Mouse (Mus musculus) brain, embryonic 18.5 days (tissue): ENCODE data around the gene Hcfc1.

Experiments used
- DNase-seq: peaks from one replicate; pipeline ENCODE4 v3.0.0-alpha.2; 2012; ENCODE audit warnings: low read depth, low spot score

Hcfc1 gene

DNA sequence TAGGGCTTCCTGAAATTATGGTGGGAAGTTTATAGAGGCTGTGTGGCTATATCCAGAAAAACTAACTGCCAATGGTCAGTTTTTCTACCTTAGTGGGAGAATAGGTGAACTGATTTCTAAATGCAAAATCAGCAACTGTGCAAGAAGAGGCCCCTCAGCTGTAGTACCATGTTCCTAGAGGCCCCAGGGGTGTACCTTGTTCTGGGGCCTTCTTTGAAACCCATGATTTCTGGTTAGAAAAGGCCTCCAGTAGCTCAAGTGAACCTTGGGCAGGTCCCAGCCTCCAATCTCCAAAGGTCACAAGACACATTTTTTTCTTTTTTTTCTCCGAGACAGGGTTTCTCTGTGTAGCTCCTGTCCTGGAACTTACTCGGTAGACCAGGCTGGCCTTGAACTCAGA, 23.9 kb downstream of the Hcfc1 start:
- no peak for DNase-seq

DNA sequence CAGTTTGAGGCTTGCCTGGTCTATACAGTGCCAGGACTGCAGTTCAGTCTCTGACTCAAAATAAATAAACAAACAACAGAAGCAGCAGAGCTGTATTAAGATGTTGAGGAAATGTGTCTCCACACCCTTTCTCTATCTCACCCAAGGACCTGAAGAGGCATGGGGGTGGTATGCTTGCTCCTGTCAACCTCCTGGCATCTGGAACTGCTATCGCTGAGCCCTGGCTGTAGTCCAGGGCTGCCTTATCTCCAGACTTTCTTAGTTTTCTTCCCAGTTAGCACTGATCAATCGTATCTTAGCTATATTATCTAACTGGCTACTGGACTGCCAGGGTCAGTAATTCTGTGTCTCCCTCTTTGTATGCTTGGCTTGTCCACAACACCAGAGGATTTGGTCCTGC, 24.3 kb downstream of the Hcfc1 start:
- no peak for DNase-seq

DNA sequence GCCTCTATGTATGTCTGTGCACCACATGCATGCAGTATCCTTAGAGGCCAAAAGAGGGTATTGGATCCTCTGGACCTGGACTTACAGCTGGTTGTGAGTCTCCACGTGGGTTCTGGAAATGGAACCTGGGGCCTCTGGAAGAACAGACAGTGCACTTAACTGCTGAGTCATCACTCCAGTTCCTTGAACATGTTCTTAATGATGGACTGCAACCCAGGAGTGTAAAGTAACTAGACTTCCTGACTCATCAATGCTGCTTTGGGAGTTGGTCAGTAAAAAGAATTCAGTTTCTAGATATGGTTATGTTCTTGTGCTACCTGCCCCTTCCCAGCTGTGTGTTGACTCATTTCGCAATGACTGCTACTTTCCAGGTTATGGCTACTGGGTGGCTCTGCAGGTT, 34.3 kb downstream of the Hcfc1 start:
- DNase-seq, result no peak

DNA sequence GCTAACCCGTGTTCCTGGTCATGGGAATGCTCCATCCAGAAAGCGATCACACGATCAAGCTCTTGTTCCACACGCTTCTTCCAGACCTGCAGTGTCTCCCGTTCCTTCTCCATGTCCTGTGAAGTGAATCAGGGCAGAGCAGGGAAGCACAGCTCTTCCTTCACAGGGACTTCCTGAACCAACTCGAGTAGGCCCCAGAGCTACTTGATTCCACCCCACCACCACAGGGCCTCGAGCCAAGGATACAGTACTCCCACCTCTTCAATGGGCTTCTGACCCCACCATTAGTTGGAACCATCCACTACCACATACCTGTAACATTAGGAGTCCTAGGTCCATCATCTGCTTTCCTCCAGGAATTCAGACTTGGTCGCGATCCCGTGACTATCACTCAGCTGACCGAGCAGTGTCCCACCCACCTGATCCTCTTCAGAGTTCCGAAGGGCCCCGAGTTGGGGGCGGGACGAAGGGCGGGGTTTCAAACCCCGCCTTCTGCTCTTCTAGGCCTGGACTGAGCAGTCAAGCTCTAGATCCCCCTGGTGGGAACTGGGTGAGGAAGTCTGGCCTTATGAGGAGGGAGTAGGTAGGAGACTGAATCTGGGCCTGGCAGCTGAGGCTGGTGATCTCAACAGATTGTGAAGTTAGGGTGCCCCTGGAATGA, 35.6 kb downstream of the Hcfc1 start, which contains the start of gene Renbp:
TSS of gene Renbp (minus strand) at position 449 of the 661 bp plus-strand sequence.
- DNase-seq, result no peak

DNA sequence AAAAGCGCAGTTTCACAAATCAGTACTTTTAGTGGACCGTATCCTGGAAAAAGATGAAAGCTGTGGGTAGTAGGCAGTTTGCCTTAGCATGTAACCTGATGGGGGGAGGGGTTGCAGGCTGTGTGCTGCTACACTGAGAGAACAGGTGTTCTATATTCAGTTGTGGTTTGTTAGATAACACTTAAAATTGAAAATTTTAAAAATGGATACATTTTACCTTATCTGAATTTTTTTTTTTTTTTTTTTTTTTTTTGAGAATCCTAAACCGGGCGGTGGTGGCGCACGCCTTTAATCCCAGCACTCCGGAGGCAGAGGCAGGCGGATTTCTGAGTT, 43.6 kb downstream of the Hcfc1 start:
- no peak for DNase-seq

DNA sequence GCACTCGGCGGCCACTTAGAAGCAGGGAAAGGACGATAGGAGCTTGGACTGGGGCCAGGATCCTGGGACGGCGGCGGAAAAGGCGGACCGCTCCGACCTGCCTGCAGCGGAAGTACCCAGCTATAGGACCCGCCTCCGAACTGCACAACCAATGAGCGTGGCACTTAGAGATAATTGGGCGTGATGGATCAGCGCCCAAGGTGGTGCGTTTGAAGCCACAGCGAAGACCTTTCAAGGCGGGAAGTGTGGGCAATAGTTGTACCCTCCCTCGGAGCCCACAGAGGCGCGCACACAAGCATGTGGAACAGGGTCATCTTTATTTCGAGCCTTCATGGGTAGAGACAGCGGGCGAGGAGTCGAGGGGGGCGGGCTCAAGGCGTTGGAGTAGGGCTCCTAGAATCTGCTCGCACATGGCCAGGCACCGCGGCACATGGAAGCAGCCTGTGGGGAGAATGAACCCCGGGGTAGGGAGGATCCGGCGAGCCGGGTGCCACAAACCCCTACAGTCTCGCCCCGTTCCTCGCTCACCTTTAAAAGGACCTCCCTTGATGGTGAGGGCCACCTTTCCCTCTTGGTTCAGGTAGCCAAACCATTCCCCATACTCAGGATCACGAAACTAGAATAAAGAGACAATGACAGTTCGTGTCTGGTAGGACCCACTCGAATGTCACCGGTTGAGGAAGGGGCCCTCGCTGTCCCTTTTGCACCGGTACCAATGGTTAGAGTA, 44.2 kb downstream of the Hcfc1 start, which contains the start of the genes Arhgap4 and Naa10:
TSS of gene Arhgap4 (minus strand) at position 48 of the 727 bp plus-strand sequence.
TSS of gene Naa10 (minus strand) at position 122 of the 727 bp plus-strand sequence.
- peak; percentile 82 for DNase-seq

DNA sequence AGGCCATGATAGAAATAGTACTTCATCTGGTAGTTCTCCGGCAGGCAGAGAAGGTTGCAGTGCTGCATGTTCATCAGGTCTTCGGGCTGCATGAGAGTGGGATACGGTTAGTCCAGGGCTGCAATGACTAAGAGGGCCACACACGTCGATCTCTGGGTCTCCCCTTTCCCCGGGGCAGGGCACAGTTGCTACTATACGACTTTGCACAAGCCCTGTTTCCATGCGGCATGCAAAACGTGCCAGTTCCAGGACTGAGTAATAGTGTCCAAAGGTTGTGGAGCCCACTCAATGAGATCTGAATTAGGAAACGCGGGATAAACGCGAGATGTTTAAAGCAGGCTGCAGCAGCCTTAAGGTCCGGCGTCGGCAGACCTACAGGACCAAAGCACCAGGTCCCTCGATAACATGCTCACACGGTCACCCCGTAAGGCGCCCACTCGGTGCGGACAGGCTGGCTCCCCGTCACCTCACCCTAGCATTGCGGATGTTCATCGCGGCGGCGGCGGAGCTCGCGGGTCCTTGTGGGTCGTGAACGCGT, 44.8 kb downstream of the Hcfc1 start:
- no peak for DNase-seq

DNA sequence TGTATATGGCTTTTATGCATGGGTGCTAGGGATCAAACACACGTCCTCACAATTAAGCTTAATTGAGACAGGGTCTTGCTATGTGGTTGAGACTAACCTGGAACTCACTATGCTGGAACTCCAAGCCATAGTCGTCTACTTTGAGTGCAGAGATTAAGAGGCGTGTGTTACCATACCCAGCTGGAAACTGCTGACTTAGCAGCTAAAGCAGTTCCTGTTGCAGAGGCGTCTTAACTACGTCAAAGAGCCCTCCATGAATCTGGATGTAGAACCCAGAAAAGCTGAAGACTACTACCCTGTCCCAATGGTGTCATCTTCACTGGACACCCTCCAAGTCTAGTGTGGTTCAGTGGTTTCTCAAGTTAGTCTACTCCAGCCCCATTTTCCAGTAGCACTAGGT, 47.5 kb downstream of the Hcfc1 start:
- no peak for DNase-seq

DNA sequence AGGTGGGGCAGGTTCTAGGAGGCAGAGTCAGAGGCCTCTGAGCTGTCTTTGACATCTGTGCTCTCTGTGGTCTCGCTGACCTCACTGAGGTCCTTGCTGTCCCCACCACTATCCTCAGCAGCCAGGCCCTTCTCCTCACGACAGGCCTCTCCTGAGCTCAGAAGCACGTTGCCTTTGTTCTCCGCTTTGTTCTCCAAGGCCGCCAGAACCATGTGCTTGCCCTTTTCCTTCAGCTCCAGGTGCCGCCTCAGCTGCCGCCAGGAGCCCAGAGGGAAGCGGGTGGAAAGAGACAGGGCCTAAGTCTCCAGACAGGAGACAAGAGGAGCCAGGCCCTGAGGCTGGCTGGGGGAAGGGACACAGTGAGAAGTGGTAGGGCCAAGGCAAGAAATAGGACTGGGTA, 49.2 kb downstream of the Hcfc1 start:
- no peak for DNase-seq

DNA sequence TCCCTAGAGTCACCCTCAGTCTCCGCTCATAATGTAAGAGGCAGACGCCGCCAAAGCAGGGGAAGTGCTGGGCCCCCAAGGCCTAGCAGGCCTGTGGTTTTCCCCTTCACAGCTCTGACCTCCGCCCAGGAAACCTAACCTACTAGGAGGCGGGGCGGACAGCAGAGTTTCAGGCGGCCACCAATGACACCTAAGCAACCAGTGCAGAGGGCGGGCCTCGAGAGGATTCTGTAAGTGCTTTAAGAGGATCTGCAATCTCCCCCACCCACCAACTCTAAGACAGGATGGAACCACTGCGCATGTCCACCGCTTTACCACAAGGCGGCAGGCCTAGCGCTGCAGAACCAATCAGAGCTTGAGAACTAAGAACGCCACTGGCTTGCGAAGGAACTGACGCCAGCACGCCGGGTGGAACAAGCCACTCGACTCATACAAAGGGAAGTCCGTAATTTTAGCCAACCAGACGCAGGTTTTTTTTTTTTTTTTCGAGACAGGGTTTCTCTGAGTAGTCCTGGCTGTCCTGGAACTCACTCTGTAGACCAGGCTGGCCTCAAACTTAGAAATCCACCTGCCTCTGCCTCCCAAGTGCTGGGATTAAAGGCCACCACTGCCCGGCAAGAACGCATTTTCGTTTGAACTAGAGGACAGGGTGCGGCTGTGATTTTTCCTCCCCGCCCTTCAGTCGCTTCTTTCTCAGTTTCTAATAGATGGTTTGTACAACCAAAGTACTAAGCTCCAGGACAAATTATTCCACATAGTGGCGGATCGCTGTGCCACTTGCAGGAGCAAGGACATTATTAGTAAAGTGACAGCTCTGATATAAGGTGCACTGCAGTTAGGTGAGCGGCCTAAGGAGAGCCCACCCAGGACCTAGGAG, 51.1 kb downstream of the Hcfc1 start:
- DNase-seq, result peak; percentile 88

DNA sequence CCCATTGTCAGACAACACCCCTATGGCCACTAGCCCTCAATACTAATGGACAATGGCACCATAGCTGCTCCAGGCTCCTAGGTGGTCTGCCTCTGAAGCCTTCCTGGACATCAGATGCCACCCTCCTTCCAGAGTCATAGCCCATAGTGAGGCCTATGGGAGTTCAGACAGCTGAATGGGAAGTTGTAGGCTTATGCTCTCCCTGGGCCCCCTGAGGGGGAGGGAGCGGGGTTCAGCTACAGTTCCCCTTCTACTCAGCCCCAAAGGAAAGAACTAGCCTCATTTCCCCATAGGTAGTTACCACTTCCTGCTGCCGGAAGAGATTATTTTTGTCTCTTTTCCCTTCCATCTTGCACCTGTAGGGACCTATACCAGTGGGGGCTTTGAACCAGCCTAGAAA, 54.6 kb downstream of the Hcfc1 start:
- DNase-seq, result no peak

DNA sequence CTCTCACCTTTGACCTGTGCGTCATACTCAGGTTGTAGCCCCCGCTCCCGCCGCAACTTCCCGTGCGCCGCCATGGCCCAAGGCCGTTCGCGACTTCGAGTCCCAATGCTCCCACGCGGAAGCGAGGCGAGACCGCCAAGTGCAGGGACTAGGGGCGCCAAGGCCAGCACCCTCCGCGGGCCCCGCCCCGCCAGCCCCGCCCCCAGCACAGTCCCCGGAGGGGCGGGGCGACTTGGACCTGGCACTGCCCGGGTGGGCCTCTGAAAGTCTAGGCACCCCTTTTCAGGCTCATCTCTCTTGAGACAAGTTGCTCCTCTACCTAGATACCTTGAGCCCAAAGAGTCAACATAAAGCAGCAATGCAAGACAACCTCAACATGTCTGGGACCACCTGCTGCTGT, 55.0 kb downstream of the Hcfc1 start:
- DNase-seq, result no peak

DNA sequence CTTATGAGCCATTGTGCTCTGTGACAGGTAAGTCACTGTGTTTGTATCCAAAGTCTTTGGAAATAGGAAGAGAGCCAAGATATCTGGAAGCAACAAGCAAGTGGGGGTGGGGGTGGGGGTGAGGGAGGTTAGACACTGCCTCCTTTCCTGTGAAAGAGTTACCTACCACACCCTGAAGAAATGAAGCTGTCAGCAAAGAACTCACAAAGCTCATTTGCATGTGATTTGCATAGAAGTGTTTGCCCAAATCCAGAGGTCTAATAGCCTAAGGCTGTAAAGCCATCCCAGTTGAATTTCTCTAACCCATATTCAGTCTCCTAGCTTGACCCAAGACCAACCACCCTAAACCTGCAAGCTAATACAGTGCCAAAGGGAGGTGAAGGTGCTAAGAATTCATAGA, 55.7 kb downstream of the Hcfc1 start:
- no peak for DNase-seq

DNA sequence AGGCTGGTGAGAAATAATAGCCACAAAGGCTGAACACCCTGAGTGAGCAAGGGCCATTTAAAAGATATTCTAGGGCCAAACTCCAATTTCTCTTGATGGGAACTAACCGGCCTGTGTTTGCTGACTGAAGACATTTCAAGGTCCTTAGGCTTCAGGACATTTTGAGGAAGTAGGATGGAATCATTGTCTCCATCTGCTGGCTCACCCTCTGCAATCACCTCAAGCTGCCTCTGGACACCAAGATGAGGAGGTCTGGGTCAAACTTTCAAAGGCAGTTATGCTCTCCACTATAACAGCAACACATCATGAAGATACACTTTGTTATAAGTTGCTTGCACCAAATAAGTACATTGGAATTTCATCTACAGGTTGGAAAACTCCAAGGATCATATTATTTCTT, 56.1 kb downstream of the Hcfc1 start:
- DNase-seq, result no peak

DNA sequence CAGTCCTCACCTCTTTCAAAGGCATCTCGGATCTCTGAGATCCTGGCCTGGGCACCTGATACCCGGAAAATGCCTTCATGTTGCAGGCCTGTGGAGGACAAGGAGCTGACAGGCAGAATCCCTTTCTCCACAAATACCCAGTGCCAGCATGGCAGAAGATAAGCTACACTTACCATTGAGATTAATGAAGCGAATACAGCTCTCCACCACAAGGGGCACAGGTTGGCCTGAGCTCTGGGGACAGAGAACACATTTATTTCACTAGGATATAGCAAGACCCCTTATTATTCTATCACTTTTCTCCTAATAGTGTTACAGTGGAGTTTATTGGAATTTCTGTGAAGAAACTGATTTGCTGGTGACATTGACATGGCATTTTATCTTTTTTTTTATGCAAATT, 68.2 kb downstream of the Hcfc1 start:
- DNase-seq, result no peak

DNA sequence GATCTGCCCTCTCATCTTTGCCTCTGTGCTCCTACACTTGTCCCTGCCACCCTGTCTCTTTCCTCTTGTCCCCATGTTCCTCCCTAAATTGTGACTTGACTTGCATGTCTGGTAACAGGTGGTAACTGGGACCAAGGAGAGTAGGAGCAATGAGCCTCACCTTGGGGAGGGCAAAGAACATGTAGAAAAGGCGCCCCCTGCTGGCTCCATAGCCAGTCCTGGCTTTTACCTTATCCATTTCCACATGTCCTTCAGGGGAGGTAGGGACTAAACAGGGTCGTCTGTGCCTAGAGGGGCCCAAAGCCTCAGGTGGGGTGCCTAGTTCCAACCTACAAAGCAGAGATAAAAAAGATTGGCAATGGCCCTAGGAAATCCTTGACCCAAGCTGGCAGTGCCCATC, 70.4 kb downstream of the Hcfc1 start, which contains the start of gene L1cam:
TSS of gene L1cam (minus strand) at position 387 of the 400 bp plus-strand sequence.
- DNase-seq, result no peak

DNA sequence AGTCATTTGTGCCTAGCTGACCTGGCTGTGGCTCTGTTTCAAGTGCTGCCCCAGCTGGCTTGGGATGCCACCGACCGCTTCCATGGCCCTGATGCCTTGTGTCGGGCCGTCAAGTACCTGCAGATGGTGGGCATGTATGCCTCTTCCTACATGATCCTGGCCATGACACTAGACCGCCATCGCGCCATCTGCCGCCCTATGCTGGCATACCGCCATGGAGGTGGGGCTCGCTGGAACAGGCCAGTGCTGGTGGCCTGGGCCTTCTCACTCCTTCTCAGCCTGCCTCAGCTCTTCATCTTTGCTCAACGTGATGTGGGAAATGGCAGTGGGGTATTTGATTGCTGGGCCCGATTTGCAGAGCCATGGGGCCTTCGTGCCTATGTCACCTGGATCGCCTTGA, 73.3 kb downstream of the Hcfc1 start:
- DNase-seq, result no peak
